Mouse (Mus musculus) liver, postnatal 0 days (tissue): ENCODE results near the gene Car10. TPM values are rescaled to one million over a fixed set of nuclear protein-coding genes. Genes with fewer than 3 reads are reported as not detected.
"Not testable (repeated sequence)": the region's sequence is repeated elsewhere in the genome, so short reads cannot be mapped to it uniquely, and the experiment has no call there.

Source experiments
- ATAC-seq: fragments of 200-750 bp; cut with Nextera tagmentation; 2 replicates; pipeline ENCODE4 v1.8.0; 2017; ENCODE audit warnings: mild to moderate bottlenecking, moderate library complexity
- DNase-seq: peaks from one replicate; pipeline ENCODE4 v3.0.0-alpha.2; 2016
- H3K27ac ChIP-seq: fragments of 300-500 bp; sonication (generic); 2 replicates; pipeline ENCODE4 v1.5.1; 2014; ENCODE audit warnings: antibody characterized with exemption, moderate library complexity, mild to moderate bottlenecking, low read depth
- H3K27me3 ChIP-seq: fragments of 300-500 bp; sonication (generic); 2 replicates; pipeline ENCODE4 v1.6.1; 2014; ENCODE audit warnings: low read length, control low read depth, mixed read lengths; ENCODE audit not compliant: insufficient read depth
- H3K36me3 ChIP-seq: fragments of 300-500 bp; sonication (generic); replicated peaks from 2 replicates; pipeline ENCODE4 v1.6.1; 2014; ENCODE audit warnings: mild to moderate bottlenecking, control low read depth, low read length, moderate library complexity, mixed read lengths; ENCODE audit not compliant: insufficient read depth
- H3K4me1 ChIP-seq: fragments of 300-500 bp; sonication (generic); 2 replicates; pipeline ENCODE4 v1.6.1; 2014; ENCODE audit warnings: antibody characterized with exemption, mild to moderate bottlenecking, control low read depth; ENCODE audit not compliant: insufficient read depth
- H3K4me2 ChIP-seq: fragments of 300-500 bp; sonication (generic); 2 replicates; pipeline ENCODE4 v1.6.1; 2014; ENCODE audit warnings: low read depth, mild to moderate bottlenecking, low read length, moderate library complexity, mixed read lengths
- H3K4me3 ChIP-seq: fragments of 300-500 bp; sonication (generic); 2 replicates; pipeline ENCODE4 v1.5.1; 2014; ENCODE audit warnings: low read depth, low read length
- H3K9ac ChIP-seq: fragments of 300-500 bp; sonication (generic); replicated peaks from 2 replicates; pipeline ENCODE4 v1.6.1; 2014; ENCODE audit warnings: mild to moderate bottlenecking, moderate library complexity
- H3K9me3 ChIP-seq: fragments of 300-500 bp; sonication (generic); 2 replicates; pipeline ENCODE4 v1.6.1; 2016; ENCODE audit warnings: mild to moderate bottlenecking, control low read depth, low read length, mixed read lengths
- CTCF ChIP-seq: sonication (generic); IDR thresholded peaks from 2 replicates; pipeline ENCODE4 v1.5.1; 2016; ENCODE audit warnings: antibody characterized with exemption, low read depth
- EP300 ChIP-seq: IDR thresholded peaks from 2 replicates; pipeline ENCODE4 v1.6.1; 2016; ENCODE audit warnings: antibody characterized with exemption, low read depth, mild to moderate bottlenecking
- WGBS: fragments of 180-500 bp; shearing (Covaris S2); extraction: QIAGEN DNeasy Blood & Tissue Kit; methylation state at CpG from one replicate; pipeline ENCODE4 v1.1.7; 2014; ENCODE audit not compliant: insufficient replicate concordance; 5-methylcytosine and 5-hydroxymethylcytosine counted together
- polyA plus RNA-seq: library from polyadenylated mRNA; unstranded; fragments of >200 nt; fragmentation: Nextera tagmentation; extraction: Ambion mirVana; gene quantifications from 2 replicates; pipeline ENCODE4 v1.2.1, GENCODE M21; 2015

The Car10 gene
- polyA plus RNA-seq, 1 experiment from 2014 or later = not detected

GRCm38 (mm10) chr11:93396356-93396755, 298.5 kb downstream of the Car10 start:
- DNase-seq = no peak
- no peak overlapping the region for H3K27ac ChIP-seq
- H3K4me3 ChIP-seq = no peak overlapping the region
- no peak overlapping the region for H3K9ac ChIP-seq
- no peak for ATAC-seq
- no peaks in the 10 kb centered on the region for H3K36me3 ChIP-seq
- no peaks in the 10 kb centered on the region for H3K27me3 ChIP-seq
- no peak for TF ChIP-seq CTCF
- TF ChIP-seq EP300 = no peak
- no peak overlapping the region for H3K4me2 ChIP-seq
- 87% methylated on average over 2 of the region's 2 CpGs for WGBS
- H3K9me3 ChIP-seq = no peaks in the 10 kb centered on the region
- no peaks in the 10 kb centered on the region for H3K4me1 ChIP-seq

GRCm38 (mm10) chr11:93401167-93401566, 303.3 kb downstream of the Car10 start:
- ATAC-seq, H3K4me1 ChIP-seq, H3K36me3 ChIP-seq, H3K4me2 ChIP-seq, H3K4me3 ChIP-seq, H3K27me3 ChIP-seq, H3K9me3 ChIP-seq, DNase-seq, H3K9ac ChIP-seq, H3K27ac ChIP-seq: not testable (repeated sequence)
- 76% methylated on average over 1 of the region's 1 CpGs for WGBS

GRCm38 (mm10) chr11:93407981-93408380, 310.2 kb downstream of the Car10 start:
- H3K27me3 ChIP-seq = no peaks in the 10 kb centered on the region
- no peaks in the 10 kb centered on the region for H3K4me1 ChIP-seq
- 72% methylated on average over 5 of the region's 5 CpGs for WGBS
- DNase-seq (no peak), ATAC-seq (no peak)
- H3K4me2 ChIP-seq = no peak overlapping the region
- H3K36me3 ChIP-seq = no peaks in the 10 kb centered on the region
- no peak overlapping the region for H3K27ac ChIP-seq
- TF ChIP-seq EP300 (no peak), CTCF (no peak)
- no peak overlapping the region for H3K9ac ChIP-seq
- H3K9me3 ChIP-seq = no peaks in the 10 kb centered on the region
- no peak overlapping the region for H3K4me3 ChIP-seq

GRCm38 (mm10) chr11:93431482-93431881, 333.7 kb downstream of the Car10 start:
- H3K4me1 ChIP-seq = no peaks in the 10 kb centered on the region
- no peak overlapping the region for H3K9ac ChIP-seq
- H3K27ac ChIP-seq = no peak overlapping the region
- DNase-seq (no peak), ATAC-seq (no peak)
- no peaks in the 10 kb centered on the region for H3K27me3 ChIP-seq
- WGBS = 73% methylated on average over 5 of the region's 5 CpGs
- TF ChIP-seq EP300 = no peak
- no peak for TF ChIP-seq CTCF
- H3K36me3 ChIP-seq = no peaks in the 10 kb centered on the region
- H3K9me3 ChIP-seq = no peaks in the 10 kb centered on the region
- no peak overlapping the region for H3K4me3 ChIP-seq
- H3K4me2 ChIP-seq = no peak overlapping the region

GRCm38 (mm10) chr11:93434997-93435915, 337.4 kb downstream of the Car10 start:
- Histone ChIP-seq H3K36me3 (no peaks in the 10 kb centered on the region), H3K27me3 (no peaks in the 10 kb centered on the region), H3K9me3 (no peaks in the 10 kb centered on the region), H3K4me3 (no peak overlapping the region), H3K4me2 (no peak overlapping the region), H3K27ac (no peak overlapping the region), H3K4me1 (no peaks in the 10 kb centered on the region), H3K9ac (no peak overlapping the region)
- TF ChIP-seq CTCF (no peak), EP300 (no peak)
- ATAC-seq (no peak), DNase-seq (no peak)
- WGBS = 56% methylated on average over 4 of the region's 4 CpGs

GRCm38 (mm10) chr11:93436892-93437291, 339.1 kb downstream of the Car10 start:
- no peaks in the 10 kb centered on the region for H3K27me3 ChIP-seq
- WGBS = 55% methylated on average over 2 of the region's 2 CpGs
- H3K36me3 ChIP-seq = no peaks in the 10 kb centered on the region
- no peak overlapping the region for H3K4me3 ChIP-seq
- H3K27ac ChIP-seq = no peak overlapping the region
- H3K4me1 ChIP-seq = no peaks in the 10 kb centered on the region
- no peak for TF ChIP-seq CTCF
- ATAC-seq = no peak
- H3K9me3 ChIP-seq = no peaks in the 10 kb centered on the region
- DNase-seq = no peak
- no peak overlapping the region for H3K4me2 ChIP-seq
- H3K9ac ChIP-seq = no peak overlapping the region
